Mouse (Mus musculus) lung, postnatal 25 days (tissue): ENCODE results near the gene Pafah2.
"Not testable (repeated sequence)": the region's sequence is repeated elsewhere in the genome, so short reads cannot be mapped to it uniquely, and the experiment has no call there.

ENCODE experiments used
- DNase-seq: peaks from one replicate; pipeline ENCODE4 v3.0.0; 2022; ENCODE audit warnings: low spot score

Gene Pafah2

GRCm38 (mm10) chr4:134373295-134373694 is 22.8 kb upstream of the Pafah2 start:
- DNase-seq: no peak

- no peak for DNase-seq
These were observed 21.8 kb upstream of the Pafah2 start for GRCm38 (mm10) chr4:134374306-134374705.

- no peak for DNase-seq
These were observed 18.0 kb upstream of the Pafah2 start for GRCm38 (mm10) chr4:134378089-134378615.

DNA sequence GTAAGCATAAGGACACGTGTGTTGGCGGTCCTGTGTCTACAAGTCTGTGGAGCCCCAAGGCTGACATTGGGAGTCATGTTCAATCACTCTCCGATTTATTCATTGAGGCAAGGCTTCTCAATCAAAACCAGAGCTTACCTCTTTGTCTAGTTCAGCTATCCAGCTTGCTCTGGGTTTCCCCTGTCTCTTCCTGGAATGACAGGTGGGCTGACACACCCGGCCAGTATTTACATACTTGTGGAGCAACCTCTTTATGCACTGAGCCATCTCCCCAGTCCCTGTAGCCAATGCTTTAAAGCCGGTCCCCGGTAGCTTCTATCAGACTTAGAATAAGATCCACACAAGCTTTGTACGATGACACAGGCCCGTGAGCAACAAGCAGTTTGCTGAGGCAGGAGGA is 16.6 kb upstream of the Pafah2 start:
- DNase-seq: no peak

DNA sequence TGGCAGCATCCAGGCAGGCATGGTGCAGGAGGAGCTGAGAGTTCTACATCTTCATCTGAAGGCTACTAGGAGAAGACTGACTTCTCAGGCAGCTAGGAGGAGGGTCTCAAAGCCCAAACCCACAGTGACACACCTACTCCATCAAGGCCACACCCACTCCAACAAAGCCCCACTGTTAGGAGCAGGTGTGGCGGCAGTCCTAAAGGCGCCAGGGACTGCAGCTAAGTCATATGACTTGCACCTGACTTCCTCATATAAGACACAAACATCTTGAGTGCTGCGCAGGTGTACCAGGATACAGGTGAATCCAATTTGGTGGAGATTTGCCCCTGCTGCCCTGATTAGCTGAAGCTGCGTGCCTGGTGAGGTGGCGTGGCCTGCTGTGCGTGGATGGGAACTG is 12.4 kb upstream of the Pafah2 start, which contains the start of gene Extl1:
Gene Extl1, minus strand, starts transcription at position 101 of the 400 bp plus-strand sequence.
- not testable (repeated sequence) for DNase-seq

DNA sequence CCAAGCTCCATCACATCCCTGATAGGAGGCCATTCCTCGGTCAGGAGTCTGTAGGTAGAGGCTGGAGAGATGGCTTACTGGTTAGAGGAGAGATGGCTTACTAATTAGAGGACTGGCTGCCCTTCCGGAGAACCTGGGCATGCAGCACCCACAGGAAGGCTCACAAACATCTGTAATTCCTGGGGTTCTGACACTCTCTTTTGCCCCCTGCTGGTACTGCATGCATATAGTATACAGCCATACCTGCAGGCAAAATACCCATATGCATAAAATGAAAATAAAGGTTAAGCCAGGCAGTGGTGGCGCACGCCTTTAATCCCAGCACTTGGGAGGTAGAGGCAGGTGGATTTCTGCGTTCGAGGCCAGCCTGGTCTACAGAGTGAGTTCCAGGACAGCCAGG is 8.9 kb upstream of the Pafah2 start:
- peak; percentile 21 for DNase-seq

DNA sequence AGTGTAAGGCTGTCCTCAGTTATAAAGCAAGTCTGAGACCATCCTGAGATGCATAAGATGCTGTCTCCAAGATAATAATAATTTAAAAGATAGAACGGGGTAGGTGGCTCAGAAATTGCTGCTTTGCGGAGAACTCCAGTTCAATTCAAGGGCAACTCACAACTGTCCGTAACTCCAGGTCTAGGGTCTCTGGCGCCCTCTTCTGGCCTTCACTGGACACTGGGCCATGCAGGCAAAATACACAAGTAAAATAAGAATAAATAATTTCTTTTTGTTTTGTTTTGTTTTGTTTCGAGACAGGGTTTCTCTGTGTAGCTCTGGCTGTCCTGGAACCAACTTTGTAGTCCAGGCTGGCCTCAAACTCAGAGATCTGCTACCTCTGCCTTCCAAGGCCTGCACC is 7.7 kb upstream of the Pafah2 start:
- DNase-seq: peak; percentile 71

DNA sequence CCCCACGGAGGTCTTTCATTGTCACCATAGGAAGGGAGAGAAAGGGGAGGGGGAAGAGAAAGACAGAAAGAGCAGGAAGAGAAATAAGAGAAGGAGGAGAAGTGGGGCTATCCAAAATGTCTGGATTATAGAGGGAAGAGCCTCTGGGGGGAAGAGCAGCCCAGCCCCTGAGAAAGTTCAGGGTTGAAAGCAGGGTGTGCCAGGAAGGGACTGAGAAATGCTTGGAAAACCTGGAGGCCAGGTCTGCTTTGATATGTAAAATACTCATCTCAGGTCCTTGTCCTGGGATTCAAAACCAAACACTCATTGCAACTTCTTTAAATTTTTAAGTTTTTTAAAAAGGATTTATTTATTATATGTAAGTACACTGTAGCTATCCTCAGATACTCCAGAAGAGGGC is 4.5 kb upstream of the Pafah2 start:
- DNase-seq: no peak

GRCm38 (mm10) chr4:134392595-134392994 is 3.5 kb upstream of the Pafah2 start:
- peak; percentile 73 for DNase-seq

- DNase-seq: no peak
These were observed 3.1 kb upstream of the Pafah2 start for GRCm38 (mm10) chr4:134393026-134393425.

DNA sequence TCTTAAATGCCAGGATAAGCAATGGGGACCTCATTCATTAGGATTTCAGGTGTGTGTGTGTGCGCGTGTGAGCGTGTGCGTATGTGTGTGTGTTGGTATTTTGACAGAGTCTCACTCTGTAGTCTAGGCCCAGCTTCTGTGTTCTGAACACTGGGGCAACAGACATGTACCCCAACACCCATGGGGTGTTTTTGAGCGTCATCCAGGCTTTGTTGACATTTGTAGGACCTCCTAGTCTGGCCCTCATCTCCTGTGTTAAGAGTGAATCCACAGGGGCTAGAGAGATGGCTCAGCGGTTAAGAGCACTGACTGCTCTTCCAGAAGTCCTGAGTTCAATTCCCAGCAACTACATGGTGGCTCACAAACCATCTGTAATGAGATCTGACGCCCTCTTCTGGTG is 978 bp upstream of the Pafah2 start:
- no peak for DNase-seq

DNA sequence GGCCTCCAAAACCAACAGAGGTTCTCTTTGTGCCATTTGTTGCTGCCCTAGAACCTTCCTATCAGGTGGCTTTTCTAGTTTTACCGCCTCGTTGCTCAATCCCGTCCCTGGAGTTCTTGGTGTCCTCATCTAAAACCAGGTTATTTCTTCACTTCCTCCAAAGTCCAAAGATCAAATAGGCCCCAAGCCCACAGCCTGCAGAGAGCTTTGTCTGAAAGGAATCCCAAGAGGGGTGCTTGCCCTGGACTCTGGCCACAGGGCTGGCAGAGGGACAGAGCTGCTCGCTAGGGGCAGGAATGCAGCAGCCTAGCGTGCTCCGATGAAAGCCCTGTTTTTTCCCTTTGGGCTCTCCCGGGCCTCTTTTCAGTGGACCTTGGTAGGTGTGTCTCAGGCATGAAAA is 1.0 kb downstream of the Pafah2 start:
- DNase-seq: peak; percentile 90

DNA sequence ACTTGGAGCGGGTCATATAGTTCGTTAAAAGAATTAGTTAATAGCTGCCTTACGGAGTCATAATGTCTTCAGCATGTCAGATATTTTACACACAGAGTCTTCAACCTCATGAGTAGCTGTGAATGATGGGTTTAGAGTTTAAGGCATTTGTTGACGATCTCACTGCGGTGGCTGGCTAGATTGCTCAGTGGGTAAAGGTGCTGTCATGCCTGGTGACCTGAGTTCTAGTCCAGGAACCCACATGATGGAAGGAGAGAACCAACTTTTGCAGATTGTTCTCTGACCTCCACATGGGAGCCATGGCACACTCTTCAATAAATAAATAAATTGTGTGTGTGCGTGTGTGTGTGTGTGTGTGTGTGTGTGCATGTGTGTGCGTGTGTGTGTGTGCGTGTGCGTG is 1.6 kb downstream of the Pafah2 start:
- DNase-seq: no peak

DNA sequence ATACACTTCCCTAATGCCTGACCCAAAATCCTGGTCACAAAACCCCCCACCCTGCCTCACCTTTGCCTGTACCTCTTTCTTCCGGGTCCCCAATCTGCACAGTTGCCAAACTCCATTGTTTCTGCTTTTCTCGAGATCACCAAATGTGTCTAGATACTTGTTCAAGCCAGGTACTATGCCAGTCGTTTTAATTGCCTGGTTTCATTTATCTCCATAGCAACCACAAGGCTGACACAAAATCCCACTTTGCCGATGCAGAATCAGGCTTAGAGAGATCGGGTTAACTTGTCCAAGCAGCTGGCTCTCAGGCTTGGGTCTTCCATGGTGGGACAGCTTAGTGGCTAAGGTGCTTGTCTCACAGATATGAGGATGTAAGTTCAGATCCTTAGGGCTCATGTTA is 4.1 kb downstream of the Pafah2 start:
- no peak for DNase-seq

- peak; percentile 47 for DNase-seq
These were observed 5.1 kb downstream of the Pafah2 start for GRCm38 (mm10) chr4:134401181-134401661.

- DNase-seq: no peak
These were observed 5.9 kb downstream of the Pafah2 start for GRCm38 (mm10) chr4:134401856-134402570.

GRCm38 (mm10) chr4:134402571-134403262 is 6.6 kb downstream of the Pafah2 start:
- peak; percentile 81 for DNase-seq

DNA sequence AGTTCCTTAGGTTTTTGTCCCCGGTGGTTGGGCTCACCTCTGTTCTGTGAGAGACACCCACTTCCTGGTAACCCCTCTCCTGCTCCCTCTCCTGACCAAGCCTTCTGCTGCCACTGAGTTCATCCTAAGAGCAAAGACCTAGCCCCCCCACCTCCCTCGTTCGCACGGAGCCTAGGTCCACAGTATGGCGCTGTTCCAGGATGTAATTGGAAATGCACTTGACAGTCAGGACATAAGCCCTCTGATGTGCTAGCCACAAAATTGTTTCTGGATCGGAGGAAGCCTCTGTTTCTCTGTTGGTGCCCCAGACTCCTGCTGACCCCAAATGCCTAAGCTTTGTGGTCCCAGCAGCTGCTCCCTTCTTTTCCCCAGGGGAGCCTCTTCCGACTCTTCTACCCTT is 7.6 kb downstream of the Pafah2 start:
- no peak for DNase-seq

- DNase-seq: no peak
These were observed 13.2 kb downstream of the Pafah2 start for GRCm38 (mm10) chr4:134409286-134409685.

DNA sequence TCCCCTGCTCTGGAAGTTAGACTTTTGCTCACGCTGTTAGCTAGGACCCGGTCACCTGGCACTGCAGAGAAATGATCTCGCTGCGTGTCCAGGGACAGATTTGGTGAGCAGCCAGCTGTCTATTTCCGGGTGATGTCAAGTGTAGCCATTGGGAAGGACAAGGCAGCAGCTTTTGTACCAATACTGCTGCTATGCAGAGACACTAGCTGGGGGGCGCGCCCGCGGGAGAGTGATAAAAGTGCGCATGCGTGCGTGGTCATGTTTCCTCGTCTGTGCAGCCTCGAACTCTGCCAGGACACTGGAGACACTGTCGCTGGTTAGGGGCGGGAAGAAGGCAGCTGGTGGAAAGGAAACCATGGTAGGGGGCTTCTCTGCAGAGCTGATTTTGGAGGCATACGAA is 20.1 kb downstream of the Pafah2 start:
- DNase-seq: no peak

GRCm38 (mm10) chr4:134416602-134417001 is 20.5 kb downstream of the Pafah2 start:
- DNase-seq: no peak

- DNase-seq: no peak
These were observed 21.0 kb downstream of the Pafah2 start for GRCm38 (mm10) chr4:134417111-134417510.

GRCm38 (mm10) chr4:134421971-134422370 is 25.9 kb downstream of the Pafah2 start:
- no peak for DNase-seq
